Mouse (Mus musculus) neural tube, embryonic 12.5 days (tissue): ENCODE measurements around the gene Ap4b1. TPM values are rescaled to one million over a fixed set of nuclear protein-coding genes. Genes with fewer than 3 reads are reported as not detected.

Source experiments
- ATAC-seq: fragments of 200-750 bp; cut with Nextera tagmentation; 2 replicates; pipeline ENCODE4 v1.8.0; 2017; ENCODE audit warnings: low read depth, mild to moderate bottlenecking, moderate TSS enrichment, moderate library complexity; ENCODE audit not compliant: low FRiP score
- H3K27ac ChIP-seq: fragments of 300-500 bp; sonication (generic); 2 replicates; pipeline ENCODE4 v1.5.1; 2016
- H3K27me3 ChIP-seq: fragments of 300-500 bp; sonication (generic); replicated peaks from 2 replicates; pipeline ENCODE4 v1.6.1; 2016; ENCODE audit warnings: mild to moderate bottlenecking
- H3K36me3 ChIP-seq: fragments of 300-500 bp; sonication (generic); 2 replicates; pipeline ENCODE4 v1.6.1; 2016; ENCODE audit warnings: mild to moderate bottlenecking
- H3K4me1 ChIP-seq: fragments of 300-500 bp; sonication (generic); 2 replicates; pipeline ENCODE4 v1.6.1; 2016
- H3K4me2 ChIP-seq: fragments of 300-500 bp; sonication (generic); replicated peaks from 2 replicates; pipeline ENCODE4 v1.6.1; 2016; ENCODE audit warnings: mild to moderate bottlenecking
- H3K4me3 ChIP-seq: fragments of 300-500 bp; sonication (generic); 2 replicates; pipeline ENCODE4 v1.5.1; 2016
- H3K9ac ChIP-seq: fragments of 300-500 bp; sonication (generic); 2 replicates; pipeline ENCODE4 v1.6.1; 2016; ENCODE audit warnings: mild to moderate bottlenecking
- H3K9me3 ChIP-seq: fragments of 300-500 bp; sonication (generic); 2 replicates; pipeline ENCODE4 v1.6.1; 2016; ENCODE audit warnings: mild to moderate bottlenecking
- WGBS: fragments of 180-500 bp; shearing (Covaris S2); methylation state at CpG from one replicate; pipeline ENCODE4 v1.1.7; 2016; 5-methylcytosine and 5-hydroxymethylcytosine counted together
- polyA plus RNA-seq: library from polyadenylated mRNA; unstranded; fragments of >200 nt; fragmentation: Nextera tagmentation; extraction: Ambion mirVana; gene quantifications from 2 replicates; pipeline ENCODE4 v1.2.1, GENCODE M21; 2016

The Ap4b1 gene
- polyA plus RNA-seq: 23.8 and 24.0 TPM in 2 replicates

- Histone ChIP-seq H3K27ac (peak within 1 kb of the TSS; percentile 82; the same call in 1 of the 2 replicates), H3K27me3 (no peaks in the 10 kb centered on the region), H3K9me3 (no peaks in the 10 kb centered on the region), H3K4me3 (peak within 1 kb of the TSS; percentile 75), H3K9ac (peak within 1 kb of the TSS; percentile 76), H3K36me3 (peaks cover 18% of the 10 kb centered on the region; the same call in 1 of the 2 replicates), H3K4me1 (peaks cover 13% of the 10 kb centered on the region), H3K4me2 (peak within 1 kb of the TSS; percentile 83)
- under 1% methylated on average over 64 of the region's 70 CpGs for WGBS
- peak; percentile 98 for ATAC-seq
These were observed at the start of gene Ap4b1, which contains the start of the genes Dclre1b and Gm43064 for GRCm38 (mm10) chr3:103808891-103809798. Gene Ap4b1, plus strand, starts transcription at chr3:103809520. Gene Dclre1b, minus strand, starts transcription at chr3:103809444. Gene Gm43064, plus strand, starts transcription at chr3:103809573.

- WGBS: 63% methylated on average over 3 of the region's 3 CpGs
- H3K4me3 ChIP-seq: no peak overlapping the region
- peaks cover 25% of the 10 kb centered on the region for H3K36me3 ChIP-seq
- no peaks in the 10 kb centered on the region for H3K4me1 ChIP-seq
- no peak for ATAC-seq
- H3K9ac ChIP-seq: no peak overlapping the region
- H3K9me3 ChIP-seq: no peaks in the 10 kb centered on the region
- no peak overlapping the region for H3K27ac ChIP-seq
- no peaks in the 10 kb centered on the region for H3K27me3 ChIP-seq
- H3K4me2 ChIP-seq: no peak overlapping the region
These were observed 42.5 kb upstream of the Ap4b1 start for GRCm38 (mm10) chr3:103766789-103767188.

DNA sequence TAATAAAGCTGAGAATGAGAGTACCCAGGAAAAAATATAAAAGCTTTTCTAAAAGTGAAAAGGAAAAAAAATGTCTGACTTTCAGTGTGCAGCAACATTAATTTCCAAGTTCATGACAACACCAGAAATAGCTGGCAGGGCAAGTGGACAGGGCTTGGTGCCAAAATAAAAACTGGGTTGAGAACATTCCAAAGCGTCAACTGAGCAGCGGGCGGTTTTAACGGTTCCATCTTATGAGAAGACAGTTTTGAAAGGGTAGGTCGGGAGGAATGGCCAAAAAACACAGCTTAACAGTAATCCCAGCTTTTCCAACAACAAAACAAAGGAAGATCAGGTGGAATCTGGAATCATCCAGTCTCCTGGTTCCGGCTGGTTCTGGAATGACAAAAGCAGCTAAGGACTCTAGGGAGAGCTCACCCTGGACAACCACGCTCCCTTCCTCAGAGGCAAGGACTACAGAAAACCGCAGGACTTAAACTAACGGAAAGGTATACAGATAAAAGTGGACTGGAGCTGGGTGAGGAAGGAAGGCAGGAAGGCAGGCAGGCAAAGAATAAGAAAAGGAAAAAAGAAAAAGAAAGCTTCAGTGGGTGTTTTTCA is 37.7 kb upstream of the Ap4b1 start:
- Histone ChIP-seq H3K4me3 (no peak overlapping the region), H3K9me3 (no peaks in the 10 kb centered on the region), H3K27ac (no peak overlapping the region), H3K9ac (no peak overlapping the region), H3K4me1 (no peaks in the 10 kb centered on the region), H3K27me3 (no peaks in the 10 kb centered on the region), H3K36me3 (peaks cover 8% of the 10 kb centered on the region; the same call in 1 of the 2 replicates), H3K4me2 (no peak overlapping the region)
- no peak for ATAC-seq
- WGBS: 88% methylated on average over 9 of the region's 9 CpGs

DNA sequence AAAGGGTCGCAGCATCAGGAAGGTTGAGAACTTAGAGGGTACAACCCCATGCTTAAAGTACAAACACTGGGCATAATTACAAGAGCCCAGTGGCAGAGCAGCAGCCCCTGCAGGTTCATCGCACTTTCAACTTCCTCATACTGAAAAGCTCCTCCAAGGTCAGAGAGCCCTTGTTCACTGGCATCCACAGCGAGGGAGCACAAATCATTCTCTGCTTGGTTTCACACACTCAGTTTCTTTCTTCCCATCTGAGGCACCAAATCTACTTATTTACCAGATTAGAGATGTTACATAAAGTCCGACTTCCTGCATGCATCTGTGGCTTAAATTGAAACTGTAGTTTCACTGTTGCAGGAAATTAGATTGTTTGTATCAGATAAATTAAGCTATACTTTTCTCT is 36.5 kb upstream of the Ap4b1 start:
- Histone ChIP-seq H3K27me3 (no peaks in the 10 kb centered on the region), H3K36me3 (peaks cover 19% of the 10 kb centered on the region)
- WGBS: 83% methylated on average over 4 of the region's 4 CpGs

DNA sequence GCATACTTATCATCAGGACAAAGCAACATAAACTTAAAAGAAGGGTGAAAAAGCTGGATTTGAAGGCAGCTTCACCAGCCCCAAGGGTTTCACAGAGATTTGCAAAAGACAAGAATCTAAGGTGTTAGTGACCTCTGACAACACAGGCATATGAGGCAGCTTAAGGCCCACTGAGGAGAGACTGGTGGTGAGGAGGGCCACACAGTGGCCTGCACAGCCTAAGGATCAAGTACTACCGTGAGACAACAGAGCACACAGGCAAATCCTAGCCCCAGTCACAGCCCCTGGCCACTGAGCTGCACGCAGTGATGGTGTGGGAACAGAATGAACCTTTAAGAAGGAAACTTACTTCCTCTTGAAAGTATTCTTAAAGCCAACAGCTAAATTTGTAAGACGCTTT is 35.8 kb upstream of the Ap4b1 start:
- H3K36me3 ChIP-seq: peaks cover 18% of the 10 kb centered on the region
- no peaks in the 10 kb centered on the region for H3K27me3 ChIP-seq
- ATAC-seq: no peak
- H3K9ac ChIP-seq: no peak overlapping the region
- no peak overlapping the region for H3K4me2 ChIP-seq
- no peaks in the 10 kb centered on the region for H3K4me1 ChIP-seq
- no peaks in the 10 kb centered on the region for H3K9me3 ChIP-seq
- no peak overlapping the region for H3K4me3 ChIP-seq
- H3K27ac ChIP-seq: no peak overlapping the region
- 88% methylated on average over 3 of the region's 3 CpGs for WGBS

More for the DNA sequence above, 36.5 kb upstream of the Ap4b1 start:
- Histone ChIP-seq H3K27ac (no peak overlapping the region), H3K9ac (no peak overlapping the region), H3K9me3 (no peaks in the 10 kb centered on the region), H3K4me1 (no peaks in the 10 kb centered on the region), H3K4me2 (no peak overlapping the region), H3K4me3 (no peak overlapping the region)
- ATAC-seq: no peak

GRCm38 (mm10) chr3:103774009-103774408 is 35.3 kb upstream of the Ap4b1 start:
- no peaks in the 10 kb centered on the region for H3K27me3 ChIP-seq
- H3K27ac ChIP-seq: no peak overlapping the region
- no peak for ATAC-seq

DNA sequence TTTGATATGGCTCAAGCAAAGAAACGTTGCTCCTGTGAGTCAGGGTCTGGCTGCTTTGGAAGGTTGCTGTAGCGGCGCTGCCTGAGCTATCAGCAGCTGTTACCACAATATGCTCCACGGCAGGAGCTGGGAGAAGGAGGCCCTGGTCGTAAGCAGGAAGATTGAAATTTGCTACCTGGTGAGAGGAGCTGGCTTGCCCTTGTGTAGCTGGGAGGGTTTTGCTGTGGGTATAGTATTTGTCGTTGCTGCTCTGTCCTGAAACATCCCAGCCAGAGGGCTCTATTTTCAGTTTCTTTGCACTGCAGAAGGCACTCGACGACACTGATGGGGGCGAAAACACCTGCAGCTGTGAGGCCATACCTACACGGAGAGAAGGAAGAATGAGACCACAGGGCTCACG is 31.4 kb upstream of the Ap4b1 start:
- H3K4me1 ChIP-seq: no peaks in the 10 kb centered on the region
- no peaks in the 10 kb centered on the region for H3K9me3 ChIP-seq
- no peak overlapping the region for H3K4me3 ChIP-seq
- H3K9ac ChIP-seq: no peak overlapping the region
- no peak overlapping the region for H3K4me2 ChIP-seq
- no peaks in the 10 kb centered on the region for H3K27me3 ChIP-seq
- WGBS: 92% methylated on average over 11 of the region's 11 CpGs
- ATAC-seq: no peak
- no peak overlapping the region for H3K27ac ChIP-seq
- H3K36me3 ChIP-seq: peaks cover 14% of the 10 kb centered on the region

More at GRCm38 (mm10) chr3:103774009-103774408, 35.3 kb upstream of the Ap4b1 start:
- Histone ChIP-seq H3K4me1 (no peaks in the 10 kb centered on the region), H3K4me3 (no peak overlapping the region), H3K9ac (no peak overlapping the region), H3K9me3 (no peaks in the 10 kb centered on the region), H3K36me3 (peaks cover 14% of the 10 kb centered on the region), H3K4me2 (no peak overlapping the region)
- WGBS: 88% methylated on average over 15 of the region's 15 CpGs

GRCm38 (mm10) chr3:103778660-103779059 is 30.7 kb upstream of the Ap4b1 start:
- H3K9ac ChIP-seq: no peak overlapping the region
- peaks cover 14% of the 10 kb centered on the region for H3K36me3 ChIP-seq
- ATAC-seq: no peak
- H3K4me2 ChIP-seq: no peak overlapping the region
- H3K9me3 ChIP-seq: no peaks in the 10 kb centered on the region
- no peak overlapping the region for H3K27ac ChIP-seq
- H3K4me1 ChIP-seq: no peaks in the 10 kb centered on the region
- H3K27me3 ChIP-seq: no peaks in the 10 kb centered on the region
- WGBS: 93% methylated on average over 6 of the region's 6 CpGs
- H3K4me3 ChIP-seq: no peak overlapping the region

DNA sequence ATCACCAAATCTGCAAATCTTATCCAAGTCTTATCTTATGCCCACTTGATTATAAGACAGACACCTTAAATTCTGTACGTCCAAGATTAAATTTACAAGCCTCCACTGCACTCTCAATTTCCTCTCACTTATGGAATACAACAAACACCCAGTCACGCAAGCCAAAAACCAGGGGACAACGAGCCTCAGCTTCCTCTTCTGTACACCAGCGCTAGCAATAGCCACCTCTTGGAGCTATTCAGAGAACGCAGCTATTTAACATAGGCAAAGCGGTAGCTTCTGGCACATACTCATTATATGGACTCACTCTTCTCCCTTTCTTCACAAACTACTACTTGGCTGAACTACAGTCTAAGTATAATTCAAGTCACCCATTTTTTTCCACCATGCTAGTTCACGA is 30.1 kb upstream of the Ap4b1 start:
- H3K36me3 ChIP-seq: peaks cover 14% of the 10 kb centered on the region
- 91% methylated on average over 7 of the region's 7 CpGs for WGBS
- H3K27ac ChIP-seq: no peak overlapping the region
- H3K4me1 ChIP-seq: no peaks in the 10 kb centered on the region
- no peak overlapping the region for H3K9ac ChIP-seq
- no peak overlapping the region for H3K4me2 ChIP-seq
- H3K4me3 ChIP-seq: no peak overlapping the region
- no peak for ATAC-seq
- H3K27me3 ChIP-seq: no peaks in the 10 kb centered on the region
- no peaks in the 10 kb centered on the region for H3K9me3 ChIP-seq

GRCm38 (mm10) chr3:103780271-103780670 is 29.0 kb upstream of the Ap4b1 start:
- Histone ChIP-seq H3K27ac (no peak overlapping the region), H3K9me3 (no peaks in the 10 kb centered on the region), H3K9ac (no peak overlapping the region), H3K36me3 (peaks cover 14% of the 10 kb centered on the region), H3K4me2 (no peak overlapping the region), H3K4me3 (no peak overlapping the region), H3K27me3 (no peaks in the 10 kb centered on the region), H3K4me1 (0 out of 2 replicates have a peak, but pooled peaks cover 5% of the 10 kb centered on the region)
- 82% methylated on average over 3 of the region's 3 CpGs for WGBS
- ATAC-seq: no peak

- Histone ChIP-seq H3K27ac (no peak overlapping the region), H3K4me3 (no peak overlapping the region), H3K36me3 (peaks cover 14% of the 10 kb centered on the region), H3K4me1 (0 out of 2 replicates have a peak, but pooled peaks cover 6% of the 10 kb centered on the region), H3K9me3 (no peaks in the 10 kb centered on the region), H3K27me3 (no peaks in the 10 kb centered on the region), H3K9ac (no peak overlapping the region), H3K4me2 (no peak overlapping the region)
- WGBS: 86% methylated on average over 5 of the region's 5 CpGs
- no peak for ATAC-seq
These were observed 28.5 kb upstream of the Ap4b1 start for GRCm38 (mm10) chr3:103780777-103781176.

- Histone ChIP-seq H3K9ac (no peak overlapping the region), H3K4me3 (no peak overlapping the region), H3K4me1 (0 out of 2 replicates have a peak, but pooled peaks cover 6% of the 10 kb centered on the region), H3K27me3 (no peaks in the 10 kb centered on the region), H3K36me3 (peaks cover 1% of the 10 kb centered on the region), H3K27ac (no peak overlapping the region), H3K4me2 (no peak overlapping the region), H3K9me3 (no peaks in the 10 kb centered on the region)
- 92% methylated on average over 4 of the region's 4 CpGs for WGBS
- no peak for ATAC-seq
These were observed 26.3 kb upstream of the Ap4b1 start for GRCm38 (mm10) chr3:103782844-103783609.
